Mouse (Mus musculus) embryonic facial prominence, embryonic 10.5 days (tissue): ENCODE results near the gene Atg9b. TPM values are rescaled to one million over a fixed set of nuclear protein-coding genes. Genes with fewer than 3 reads are reported as not detected.
A peak's percentile ranks its signal among the peaks of the same experiment; 100 is the strongest.

ENCODE experiments used
- DNase-seq: peaks from one replicate; pipeline ENCODE4 v3.0.0-alpha.2; 2017; ENCODE audit warnings: low spot score
- H3K27ac ChIP-seq: fragments of 300-500 bp; sonication (generic); replicated peaks from 2 replicates; pipeline ENCODE4 v1.5.1; 2016; ENCODE audit warnings: mild to moderate bottlenecking
- H3K27me3 ChIP-seq: fragments of 300-500 bp; sonication (generic); replicated peaks from 2 replicates; pipeline ENCODE4 v1.6.1; 2016; ENCODE audit warnings: low read depth, mild to moderate bottlenecking; ENCODE audit not compliant: poor library complexity, severe bottlenecking
- H3K36me3 ChIP-seq: fragments of 300-500 bp; sonication (generic); replicated peaks from 2 replicates; pipeline ENCODE4 v1.6.1; 2016; ENCODE audit warnings: mild to moderate bottlenecking, moderate library complexity
- H3K4me1 ChIP-seq: fragments of 300-500 bp; sonication (generic); 2 replicates; pipeline ENCODE4 v1.6.1; 2016
- H3K4me3 ChIP-seq: fragments of 300-500 bp; sonication (generic); 2 replicates; pipeline ENCODE4 v1.5.1; 2016; ENCODE audit warnings: mild to moderate bottlenecking, moderate library complexity
- H3K9me3 ChIP-seq: fragments of 300-500 bp; sonication (generic); 2 replicates; pipeline ENCODE4 v1.6.1; 2016; ENCODE audit warnings: mild to moderate bottlenecking
- WGBS: fragments of 180-500 bp; shearing (Covaris S2); methylation state at CpG from one replicate; pipeline ENCODE4 v1.1.7; 2016; 5-methylcytosine and 5-hydroxymethylcytosine counted together
- polyA plus RNA-seq: library from polyadenylated mRNA; unstranded; fragments of >200 nt; fragmentation: Nextera tagmentation; extraction: Ambion mirVana; gene quantifications from 2 replicates; pipeline ENCODE4 v1.2.1, GENCODE M21; 2016

Atg9b gene
- polyA plus RNA-seq, result 0.69 and 0.83 TPM in 2 replicates

- DNase-seq, result no peak
- WGBS, result 86% methylated on average over 7 of the region's 7 CpGs
- H3K27ac ChIP-seq, result no peak within 1 kb of the TSS
- no peak within 1 kb of the TSS for H3K4me3 ChIP-seq
- peaks cover 49% of the 10 kb centered on the region for H3K27me3 ChIP-seq
- H3K4me1 ChIP-seq, result peaks cover 47% of the 10 kb centered on the region
- no peaks in the 10 kb centered on the region for H3K9me3 ChIP-seq
- peaks cover 4% of the 10 kb centered on the region; the same call in 1 of the 2 replicates for H3K36me3 ChIP-seq
These were observed at the start of gene Atg9b for GRCm38 (mm10) chr5:24391864-24392263. Gene Atg9b (minus strand): TSS chr5:24392143.

GRCm38 (mm10) chr5:24441187-24441586 is 49.2 kb upstream of the Atg9b start:
- no peak overlapping the region for H3K4me3 ChIP-seq
- H3K9me3 ChIP-seq, result no peaks in the 10 kb centered on the region
- H3K36me3 ChIP-seq, result peaks cover 72% of the 10 kb centered on the region
- peaks cover 27% of the 10 kb centered on the region for H3K4me1 ChIP-seq
- H3K27me3 ChIP-seq, result no peaks in the 10 kb centered on the region
- H3K27ac ChIP-seq, result no peak overlapping the region
- no peak for DNase-seq
- WGBS, result 95% methylated on average over 8 of the region's 8 CpGs

GRCm38 (mm10) chr5:24433993-24434392 is 42.0 kb upstream of the Atg9b start:
- no peaks in the 10 kb centered on the region for H3K9me3 ChIP-seq
- WGBS, result 87% methylated on average over 8 of the region's 8 CpGs
- peaks cover 6% of the 10 kb centered on the region for H3K4me1 ChIP-seq
- no peaks in the 10 kb centered on the region for H3K27me3 ChIP-seq
- H3K4me3 ChIP-seq, result no peak overlapping the region
- no peak for DNase-seq
- no peak overlapping the region for H3K27ac ChIP-seq
- H3K36me3 ChIP-seq, result peaks cover 92% of the 10 kb centered on the region

- WGBS, result 16% methylated on average over 9 of the region's 9 CpGs
- peaks cover 24% of the 10 kb centered on the region for H3K27me3 ChIP-seq
- peak; percentile 43 for DNase-seq
- H3K4me1 ChIP-seq, result peaks cover 55% of the 10 kb centered on the region
- no peaks in the 10 kb centered on the region for H3K9me3 ChIP-seq
- 0 out of 2 replicates have a peak overlapping the region, but pooled peaks have one; percentile 41 for H3K27ac ChIP-seq
- peaks cover 45% of the 10 kb centered on the region for H3K36me3 ChIP-seq
- H3K4me3 ChIP-seq, result peak overlapping the region; percentile 80
These were observed 36.7 kb upstream of the Atg9b start for GRCm38 (mm10) chr5:24428596-24428995.

- Histone ChIP-seq H3K27me3 (peaks cover 24% of the 10 kb centered on the region), H3K36me3 (peaks cover 39% of the 10 kb centered on the region), H3K4me3 (peak overlapping the region; percentile 80), H3K9me3 (no peaks in the 10 kb centered on the region), H3K4me1 (peaks cover 56% of the 10 kb centered on the region), H3K27ac (peak overlapping the region; percentile 41; the same call in 1 of the 2 replicates)
- WGBS, result 3% methylated on average over 15 of the region's 15 CpGs
- peak; percentile 71 for DNase-seq
These were observed 36.0 kb upstream of the Atg9b start for GRCm38 (mm10) chr5:24427981-24428402.

GRCm38 (mm10) chr5:24427285-24427633 is 35.3 kb upstream of the Atg9b start:
- Histone ChIP-seq H3K9me3 (no peaks in the 10 kb centered on the region), H3K27me3 (peaks cover 24% of the 10 kb centered on the region), H3K36me3 (peaks cover 31% of the 10 kb centered on the region), H3K4me3 (peak overlapping the region; percentile 80), H3K4me1 (peaks cover 63% of the 10 kb centered on the region), H3K27ac (peak overlapping the region; percentile 35; the same call in 1 of the 2 replicates)
- no peak for DNase-seq
- 9% methylated on average over 12 of the region's 12 CpGs for WGBS

GRCm38 (mm10) chr5:24426556-24427284 is 34.8 kb upstream of the Atg9b start:
- H3K27me3 ChIP-seq, result peaks cover 24% of the 10 kb centered on the region
- peak; percentile 18 for DNase-seq
- peaks cover 67% of the 10 kb centered on the region for H3K4me1 ChIP-seq
- WGBS, result 9% methylated on average over 9 of the region's 9 CpGs
- H3K4me3 ChIP-seq, result peak overlapping the region; percentile 80
- H3K27ac ChIP-seq, result peak overlapping the region; percentile 90; the same call in 1 of the 2 replicates
- peaks cover 29% of the 10 kb centered on the region for H3K36me3 ChIP-seq
- no peaks in the 10 kb centered on the region for H3K9me3 ChIP-seq

GRCm38 (mm10) chr5:24426037-24426432 is 34.1 kb upstream of the Atg9b start:
- H3K27me3 ChIP-seq, result peaks cover 24% of the 10 kb centered on the region
- peaks cover 27% of the 10 kb centered on the region for H3K36me3 ChIP-seq
- under 1% methylated on average over 10 of the region's 10 CpGs for WGBS
- peak; percentile 51 for DNase-seq
- H3K4me1 ChIP-seq, result peaks cover 67% of the 10 kb centered on the region
- peak overlapping the region; percentile 80 for H3K4me3 ChIP-seq
- no peaks in the 10 kb centered on the region for H3K9me3 ChIP-seq
- H3K27ac ChIP-seq, result peak overlapping the region; percentile 90

GRCm38 (mm10) chr5:24425421-24426036 is 33.6 kb upstream of the Atg9b start:
- H3K4me3 ChIP-seq, result peak overlapping the region; percentile 80
- under 1% methylated on average over 30 of the region's 30 CpGs for WGBS
- DNase-seq, result no peak
- no peaks in the 10 kb centered on the region for H3K9me3 ChIP-seq
- peaks cover 27% of the 10 kb centered on the region for H3K36me3 ChIP-seq
- peaks cover 24% of the 10 kb centered on the region for H3K27me3 ChIP-seq
- peak overlapping the region; percentile 90 for H3K27ac ChIP-seq
- H3K4me1 ChIP-seq, result peaks cover 67% of the 10 kb centered on the region

GRCm38 (mm10) chr5:24424861-24425411 is 33.0 kb upstream of the Atg9b start:
- Histone ChIP-seq H3K4me3 (peak overlapping the region; percentile 80), H3K27me3 (peaks cover 24% of the 10 kb centered on the region), H3K36me3 (peaks cover 27% of the 10 kb centered on the region), H3K9me3 (no peaks in the 10 kb centered on the region), H3K4me1 (peaks cover 67% of the 10 kb centered on the region), H3K27ac (peak overlapping the region; percentile 90)
- 2% methylated on average over 59 of the region's 60 CpGs for WGBS
- DNase-seq, result peak; percentile 92

GRCm38 (mm10) chr5:24424004-24424781 is 32.2 kb upstream of the Atg9b start:
- H3K36me3 ChIP-seq, result peaks cover 27% of the 10 kb centered on the region
- peaks cover 24% of the 10 kb centered on the region for H3K27me3 ChIP-seq
- no peak for DNase-seq
- peaks cover 63% of the 10 kb centered on the region for H3K4me1 ChIP-seq
- H3K9me3 ChIP-seq, result no peaks in the 10 kb centered on the region
- H3K4me3 ChIP-seq, result peak overlapping the region; percentile 80
- WGBS, result 16% methylated on average over 21 of the region's 21 CpGs
- H3K27ac ChIP-seq, result peak overlapping the region; percentile 90
